1 mouse cellular context compared by ENCODE assay signal in genomic region chr9:105100807-105101570, GRCm38 (mm10).
TF ChIP-seq lines count a peak whose summit lies in the region.

No protein-coding gene starts in this region.

TF ChIP-seq in CH12.LX, 34 proteins besides CTCF, POLR2A, EP300 and RAD21 (continued from another document):
- TF ChIP-seq ETS1 (conservative IDR thresholded peaks at IDR 0.05; ENCODE audit: low read depth, low read length) (no peak), POLR2AphosphoS2 (IDR thresholded peaks at IDR 0.05; ENCODE audit: low read depth, low read length) (no peak), ZC3H11A (IDR thresholded peaks at IDR 0.05; ENCODE audit: low read depth, low read length) (no peak), USF1 (IDR thresholded peaks at IDR 0.05; ENCODE audit: low read depth, low read length) (no peak), HCFC1 (IDR thresholded peaks at IDR 0.05; ENCODE audit: low read depth, low read length) (no peak)
